Mouse (Mus musculus): ENCODE results near the gene Jdp2.

- TF ChIP-seq GATA1 (IDR thresholded peaks at IDR 0.05; ENCODE audit: borderline replicate concordance, low read length): no peak
- no peak for TF ChIP-seq FLI1 (IDR thresholded peaks at IDR 0.05; ENCODE audit: low read length)
Observed at GRCm38 (mm10) chr12:85687217-85687533, 88.3 kb downstream of the Jdp2 start.
